Mouse (Mus musculus): Measurements from ENCODE around the gene Armc7.

DNA sequence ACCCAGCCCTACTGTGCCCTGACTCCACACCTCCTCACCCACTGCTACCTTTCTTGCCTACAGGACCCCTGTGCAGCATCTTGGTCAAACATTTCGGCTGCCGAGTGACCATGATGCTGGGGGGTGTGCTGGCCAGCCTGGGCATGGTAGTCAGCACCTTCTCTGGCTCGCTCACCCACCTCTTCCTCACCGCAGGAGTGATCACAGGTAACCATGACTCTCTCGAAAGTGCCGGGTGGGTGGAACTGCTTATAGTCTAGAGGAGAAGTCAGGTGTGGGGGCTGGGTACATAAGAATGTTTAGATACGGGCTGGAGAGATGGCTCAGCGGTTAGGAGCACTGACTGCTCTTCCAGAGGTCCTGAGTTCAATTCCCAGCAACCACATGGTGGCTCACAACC lies 10.6 kb upstream of the Armc7 start:
- TF ChIP-seq CTCF (IDR thresholded peaks at IDR 0.05; ENCODE audit: control insufficient read depth, insufficient read depth, insufficient replicate concordance, low read depth, low read length) (no peak), POLR2A (IDR thresholded peaks at IDR 0.05; ENCODE audit: control insufficient read depth, low read depth, low read length) (no peak)
